Mouse (Mus musculus) liver, embryonic 14.5 days (tissue): ENCODE measurements around the gene Zfp719.

ENCODE experiments used
- CTCF ChIP-seq: IDR thresholded peaks from 2 replicates; pipeline ENCODE4 v1.5.1; 2016; ENCODE audit warnings: antibody characterized with exemption, low read depth, control low read depth
- EP300 ChIP-seq: IDR thresholded peaks from 2 replicates; pipeline ENCODE4 v1.6.1; 2016; ENCODE audit warnings: antibody characterized with exemption, low read depth

GRCm38 (mm10) chr7:43634500-43634899, 55.1 kb downstream of the Zfp719 start, which contains the start of gene Ceacam18:
- TF ChIP-seq CTCF (no peak), EP300 (no peak)
